Mouse (Mus musculus) limb, embryonic 11.5 days (tissue): ENCODE measurements around the gene Mif. TPM values are rescaled to one million over a fixed set of nuclear protein-coding genes. Genes with fewer than 3 reads are reported as not detected.
"Not testable (repeated sequence)": the region's sequence is repeated elsewhere in the genome, so short reads cannot be mapped to it uniquely, and the experiment has no call there.

ENCODE experiments used
- ATAC-seq: fragments of 200-750 bp; cut with Nextera tagmentation; 2 replicates; pipeline ENCODE4 v1.8.0; 2017; ENCODE audit warnings: low read depth; ENCODE audit not compliant: insufficient number of reproducible peaks, low FRiP score, low TSS enrichment
- DNase-seq: peaks from one replicate; pipeline ENCODE4 v3.0.0-alpha.2; 2015; ENCODE audit warnings: low spot score
- H3K27ac ChIP-seq: fragments of 300-500 bp; sonication (generic); replicated peaks from 2 replicates; pipeline ENCODE4 v1.5.1; 2014; ENCODE audit warnings: low read depth, mild to moderate bottlenecking, low read length
- H3K27me3 ChIP-seq: fragments of 300-500 bp; sonication (generic); 2 replicates; pipeline ENCODE4 v1.6.1; 2014; ENCODE audit warnings: mild to moderate bottlenecking, low read length, mixed read lengths; ENCODE audit not compliant: control insufficient read depth, insufficient read depth
- H3K36me3 ChIP-seq: fragments of 300-500 bp; sonication (generic); 2 replicates; pipeline ENCODE4 v1.6.1; 2014; ENCODE audit warnings: mild to moderate bottlenecking, low read length, moderate library complexity, mixed read lengths; ENCODE audit not compliant: control insufficient read depth, insufficient read depth
- H3K4me1 ChIP-seq: fragments of 300-500 bp; sonication (generic); 2 replicates; pipeline ENCODE4 v1.6.1; 2014; ENCODE audit warnings: low read length, mixed read lengths; ENCODE audit not compliant: control insufficient read depth, insufficient read depth
- H3K4me2 ChIP-seq: fragments of 300-500 bp; sonication (generic); 2 replicates; pipeline ENCODE4 v1.6.1; 2014; ENCODE audit warnings: low read depth, mild to moderate bottlenecking, moderate library complexity; ENCODE audit not compliant: severe bottlenecking
- H3K4me3 ChIP-seq: fragments of 300-500 bp; sonication (generic); 2 replicates; pipeline ENCODE4 v1.5.1; 2014; ENCODE audit warnings: low read depth, low read length
- H3K9ac ChIP-seq: fragments of 300-500 bp; sonication (generic); 2 replicates; pipeline ENCODE4 v1.6.1; 2014; ENCODE audit warnings: mild to moderate bottlenecking, low read length
- H3K9me3 ChIP-seq: fragments of 300-500 bp; sonication (generic); 2 replicates; pipeline ENCODE4 v1.6.1; 2016; ENCODE audit warnings: low read length; ENCODE audit not compliant: control insufficient read depth
- WGBS: fragments of 180-500 bp; shearing (Covaris S2); extraction: QIAGEN DNeasy Blood & Tissue Kit; methylation state at CpG from one replicate; pipeline ENCODE4 v1.1.7; 2014; 5-methylcytosine and 5-hydroxymethylcytosine counted together
- polyA plus RNA-seq: library from polyadenylated mRNA; unstranded; fragments of >200 nt; fragmentation: Nextera tagmentation; extraction: Ambion mirVana; gene quantifications from 2 replicates; pipeline ENCODE4 v1.2.1, GENCODE M21; 2014

The Mif gene
- polyA plus RNA-seq, 1 experiment from 2014 or later: 2,699 TPM

- Histone ChIP-seq H3K9ac (no peak overlapping the region), H3K27me3 (no peaks in the 10 kb centered on the region), H3K27ac (no peak overlapping the region), H3K36me3 (peaks cover 18% of the 10 kb centered on the region), H3K9me3 (no peaks in the 10 kb centered on the region), H3K4me2 (no peak overlapping the region), H3K4me3 (no peak overlapping the region), H3K4me1 (peaks cover 7% of the 10 kb centered on the region; the same call in 1 of the 2 replicates)
- 69% methylated on average over 6 of the region's 6 CpGs for WGBS
- DNase-seq (no peak), ATAC-seq (no peak)
These were observed 34.6 kb upstream of the Mif start for GRCm38 (mm10) chr10:75894601-75895000.

GRCm38 (mm10) chr10:75893089-75893750 is 33.2 kb upstream of the Mif start, which contains the start of gene Derl3:
Gene Derl3 (plus strand): TSS chr10:75893413.
- Histone ChIP-seq H3K36me3 (peaks cover 17% of the 10 kb centered on the region), H3K4me3 (peak within 1 kb of the TSS; percentile 35), H3K27ac (peak within 1 kb of the TSS; percentile 55; the same call in 1 of the 2 replicates), H3K9ac (peak within 1 kb of the TSS; percentile 65), H3K4me2 (peak within 1 kb of the TSS; percentile 87), H3K9me3 (no peaks in the 10 kb centered on the region), H3K4me1 (peaks cover 15% of the 10 kb centered on the region), H3K27me3 (no peaks in the 10 kb centered on the region)
- DNase-seq: peak; percentile 96
- ATAC-seq: peak; percentile 99
- 2% methylated on average over 47 of the region's 51 CpGs for WGBS

- H3K27ac ChIP-seq: no peak overlapping the region
- H3K9ac ChIP-seq: no peak overlapping the region
- H3K9me3 ChIP-seq: no peaks in the 10 kb centered on the region
- DNase-seq (no peak), ATAC-seq (no peak)
- peaks cover 15% of the 10 kb centered on the region for H3K4me1 ChIP-seq
- no peak overlapping the region for H3K4me3 ChIP-seq
- H3K27me3 ChIP-seq: no peaks in the 10 kb centered on the region
- H3K36me3 ChIP-seq: no peaks in the 10 kb centered on the region
- 42% methylated on average over 8 of the region's 8 CpGs for WGBS
- H3K4me2 ChIP-seq: no peak overlapping the region
These were observed 29.5 kb upstream of the Mif start for GRCm38 (mm10) chr10:75889406-75890153.

- H3K9me3 ChIP-seq, H3K9ac ChIP-seq, H3K4me3 ChIP-seq, H3K36me3 ChIP-seq, H3K27ac ChIP-seq, DNase-seq, H3K27me3 ChIP-seq, ATAC-seq, H3K4me2 ChIP-seq: not testable (repeated sequence)
- 89% methylated on average over 5 of the region's 5 CpGs for WGBS
- peaks cover 16% of the 10 kb centered on the region for H3K4me1 ChIP-seq
These were observed 27.5 kb upstream of the Mif start for GRCm38 (mm10) chr10:75887504-75887903.

GRCm38 (mm10) chr10:75884742-75885141 is 24.7 kb upstream of the Mif start:
- H3K4me2 ChIP-seq: no peak overlapping the region
- no peaks in the 10 kb centered on the region for H3K27me3 ChIP-seq
- no peak overlapping the region for H3K27ac ChIP-seq
- H3K4me1 ChIP-seq: peaks cover 23% of the 10 kb centered on the region
- no peaks in the 10 kb centered on the region for H3K9me3 ChIP-seq
- ATAC-seq: no peak
- no peak overlapping the region for H3K9ac ChIP-seq
- H3K4me3 ChIP-seq: no peak overlapping the region
- WGBS: 92% methylated on average over 8 of the region's 8 CpGs
- DNase-seq: no peak
- no peaks in the 10 kb centered on the region for H3K36me3 ChIP-seq

GRCm38 (mm10) chr10:75883232-75883552 is 23.2 kb upstream of the Mif start:
- Histone ChIP-seq H3K4me2 (peak overlapping the region; percentile 36), H3K9ac (no peak overlapping the region), H3K9me3 (no peaks in the 10 kb centered on the region), H3K4me3 (no peak overlapping the region), H3K27ac (no peak overlapping the region), H3K36me3 (no peaks in the 10 kb centered on the region), H3K27me3 (no peaks in the 10 kb centered on the region), H3K4me1 (peaks cover 14% of the 10 kb centered on the region)
- ATAC-seq (peak; percentile 48; the same call in 1 of the 2 replicates), DNase-seq (peak; percentile 84)
- under 1% methylated on average over 10 of the region's 10 CpGs for WGBS

GRCm38 (mm10) chr10:75882433-75883231 is 22.6 kb upstream of the Mif start:
- peak overlapping the region; percentile 57 for H3K27ac ChIP-seq
- no peaks in the 10 kb centered on the region for H3K27me3 ChIP-seq
- no peaks in the 10 kb centered on the region for H3K9me3 ChIP-seq
- ATAC-seq (peak; percentile 66; the same call in 1 of the 2 replicates), DNase-seq (peak; percentile 47)
- H3K4me2 ChIP-seq: peak overlapping the region; percentile 36
- 1% methylated on average over 15 of the region's 15 CpGs for WGBS
- no peak overlapping the region for H3K9ac ChIP-seq
- H3K4me1 ChIP-seq: peaks cover 14% of the 10 kb centered on the region
- H3K36me3 ChIP-seq: no peaks in the 10 kb centered on the region
- H3K4me3 ChIP-seq: no peak overlapping the region
